Mouse (Mus musculus) heart, embryonic 11.5 days (tissue): ENCODE results near the gene Npr3. TPM values are rescaled to one million over a fixed set of nuclear protein-coding genes. Genes with fewer than 3 reads are reported as not detected.

Experiments
- polyA plus RNA-seq: library from polyadenylated mRNA; unstranded; fragments of >200 nt; fragmentation: Nextera tagmentation; extraction: Ambion mirVana; gene quantifications from 2 replicates; pipeline ENCODE4 v1.2.1, GENCODE M21; 2014

Gene Npr3
- polyA plus RNA-seq, 1 experiment from 2014 or later, result 15.7 TPM

Other genes with a start within 250 kb of the Npr3 start
- gene Sub1, start 89.7 kb upstream of the Npr3 start, polyA plus RNA-seq, result 635 and 657 TPM in 2 replicates
- 113 and 118 TPM in 2 replicates for gene Zfr, start 210.5 kb upstream of the Npr3 start, polyA plus RNA-seq